Mouse (Mus musculus): ENCODE data around the gene Gast. TPM values are rescaled to one million over a fixed set of nuclear protein-coding genes. Genes with fewer than 3 reads are reported as not detected.
A peak's percentile ranks its signal among the peaks of the same experiment; 100 is the strongest.
"Not testable (repeated sequence)": the region's sequence is repeated elsewhere in the genome, so short reads cannot be mapped to it uniquely, and the experiment has no call there.

The Gast gene
- polyA plus RNA-seq, 1 experiment from 2014 or later, result 0.50 TPM

DNA sequence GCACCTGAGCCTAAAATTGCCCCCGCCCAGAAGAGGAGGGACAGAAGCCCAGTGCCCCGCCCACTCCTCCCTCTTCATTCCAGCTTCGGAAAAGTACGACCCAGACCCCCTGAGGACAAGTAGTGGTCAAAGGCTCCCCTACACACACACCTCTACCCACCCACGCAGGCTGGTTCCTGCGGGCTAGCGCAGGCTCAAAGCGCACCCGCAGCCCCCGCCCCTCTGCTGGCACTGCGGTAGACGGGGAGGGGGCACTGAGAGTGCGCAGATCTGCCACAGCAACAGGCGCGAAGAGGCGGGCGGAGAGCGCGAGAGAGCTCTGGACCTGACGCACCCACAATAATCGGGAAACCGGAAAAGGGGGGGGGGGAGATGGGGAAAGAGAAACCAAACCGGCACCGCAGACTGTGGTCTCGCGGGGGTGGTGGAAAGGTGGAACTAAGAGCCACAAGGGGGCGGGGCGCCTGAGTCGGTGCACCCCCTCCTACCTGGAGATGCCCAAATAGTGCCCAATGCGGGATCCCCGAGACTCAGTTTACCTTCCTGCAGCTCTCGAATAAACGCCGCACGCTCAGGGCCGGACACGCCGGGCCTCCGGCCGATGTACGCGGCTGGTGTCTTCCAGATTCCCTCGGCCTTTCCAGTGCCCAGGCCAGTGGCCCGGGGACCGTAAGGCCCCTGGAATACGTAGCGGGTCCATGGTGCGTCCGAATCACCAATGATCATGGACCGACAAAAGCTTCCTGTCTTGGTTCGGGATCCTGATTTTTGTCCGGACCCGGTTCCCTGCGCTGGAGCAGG, 21.1 kb downstream of the Gast start:
- Histone ChIP-seq H3K36me3 (replicated peaks; ENCODE audit: control insufficient read depth, insufficient read depth) (peaks cover 6% of the 10 kb centered on the region; the same call in 1 of the 2 replicates), H3K4me3 (replicated peaks; ENCODE audit: low read length) (peak overlapping the region; percentile 71), H3K9ac (peak overlapping the region; percentile 69), H3K4me1 (replicated peaks; ENCODE audit: control insufficient read depth, insufficient read depth, low read length) (peaks cover 18% of the 10 kb centered on the region), H3K9me3 (ENCODE audit: control insufficient read depth, low read length) (no peaks in the 10 kb centered on the region), H3K4me2 (replicated peaks) (peak overlapping the region; percentile 97), H3K27ac (peak overlapping the region; percentile 58), H3K27me3 (ENCODE audit: control insufficient read depth, insufficient read depth, low read length) (peaks cover 3% of the 10 kb centered on the region; the same call in 1 of the 2 replicates)
- DNase-seq (ENCODE audit: low spot score), result peak; percentile 57
- WGBS, result under 1% methylated on average over 53 of the region's 54 CpGs
- peak; percentile 46; the same call in 1 of the 2 replicates for ATAC-seq (ENCODE audit: low FRiP score)

DNA sequence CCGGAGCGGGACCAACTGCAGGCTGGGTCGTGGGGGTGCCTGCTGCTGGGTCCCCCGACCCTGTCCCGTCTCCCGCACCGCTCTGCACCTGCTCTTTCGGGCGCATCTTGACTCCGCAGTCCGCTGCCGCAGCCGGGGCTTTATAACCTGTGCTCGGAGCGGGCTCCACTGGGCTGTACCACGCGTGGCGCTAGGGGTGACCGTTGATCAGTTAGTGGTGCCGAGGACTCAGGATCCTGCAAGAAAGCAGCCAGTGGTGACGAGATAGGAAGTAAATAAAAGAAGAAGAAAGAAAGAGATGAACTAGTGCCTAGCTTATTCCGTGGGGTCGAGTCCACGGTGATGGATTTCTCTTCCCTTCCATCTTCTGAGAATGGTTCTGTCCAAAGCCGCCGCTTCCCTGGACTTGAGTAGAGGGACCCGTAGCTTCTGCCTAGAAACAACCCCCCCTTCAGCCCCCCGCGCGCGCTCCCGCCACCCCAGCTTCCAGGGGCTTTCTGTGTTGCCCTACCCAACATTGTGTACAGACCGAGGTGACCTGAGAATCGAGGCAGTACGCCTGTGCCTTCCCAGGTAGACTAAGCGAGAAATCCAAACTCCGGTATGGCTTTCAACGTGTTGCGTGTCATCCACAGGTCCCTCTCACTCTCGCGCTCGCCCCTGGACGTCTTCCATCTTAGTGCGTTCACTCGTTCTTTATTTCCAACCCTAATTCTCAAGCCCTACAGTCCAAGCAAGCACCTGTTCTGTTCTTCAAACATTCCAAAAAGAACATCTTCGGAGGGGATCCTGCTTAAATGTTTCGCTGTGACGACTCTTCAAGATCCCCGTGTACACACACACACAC, 22.0 kb downstream of the Gast start, which contains the start of gene Hap1:
TSS of gene Hap1 (minus strand) at position 157 of the 847 bp plus-strand sequence.
- H3K27me3 ChIP-seq (ENCODE audit: control insufficient read depth, insufficient read depth, low read length), result peaks cover 3% of the 10 kb centered on the region; the same call in 1 of the 2 replicates
- peak within 1 kb of the TSS; percentile 69 for H3K9ac ChIP-seq
- H3K4me1 ChIP-seq (replicated peaks; ENCODE audit: control insufficient read depth, insufficient read depth, low read length), result peaks cover 18% of the 10 kb centered on the region
- ATAC-seq (ENCODE audit: low FRiP score) (peak; percentile 77), DNase-seq (ENCODE audit: low spot score) (peak; percentile 83)
- H3K9me3 ChIP-seq (ENCODE audit: control insufficient read depth, low read length), result no peaks in the 10 kb centered on the region
- H3K27ac ChIP-seq, result peak within 1 kb of the TSS; percentile 58
- H3K36me3 ChIP-seq (replicated peaks; ENCODE audit: control insufficient read depth, insufficient read depth), result peaks cover 4% of the 10 kb centered on the region; the same call in 1 of the 2 replicates
- peak within 1 kb of the TSS; percentile 71 for H3K4me3 ChIP-seq (replicated peaks; ENCODE audit: low read length)
- WGBS, result 1% methylated on average over 49 of the region's 49 CpGs
- peak within 1 kb of the TSS; percentile 97 for H3K4me2 ChIP-seq (replicated peaks)

DNA sequence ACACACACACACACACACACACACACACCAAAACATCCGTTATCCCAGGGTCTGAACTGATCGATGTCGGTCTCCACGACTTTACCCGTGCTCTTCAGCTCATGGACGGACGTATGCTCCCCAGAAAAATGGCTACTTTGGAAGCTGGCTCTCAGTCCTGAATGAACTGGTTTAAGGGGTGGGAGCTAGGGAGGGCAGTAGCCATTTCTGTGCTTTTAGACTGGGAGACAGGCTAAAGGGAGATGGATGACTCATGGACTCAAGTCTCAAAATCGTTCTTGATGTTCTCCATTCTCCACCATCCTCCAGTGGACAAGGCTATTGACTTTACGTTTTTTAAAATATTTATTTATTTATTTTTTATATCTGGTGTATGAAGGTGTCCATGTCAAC, 22.6 kb downstream of the Gast start:
- ATAC-seq (ENCODE audit: low FRiP score) (no peak), DNase-seq (ENCODE audit: low spot score) (peak; percentile 30)
- peak overlapping the region; percentile 97 for H3K4me2 ChIP-seq (replicated peaks)
- no peaks in the 10 kb centered on the region for H3K9me3 ChIP-seq (ENCODE audit: control insufficient read depth, low read length)
- WGBS, result 16% methylated on average over 9 of the region's 9 CpGs
- no peaks in the 10 kb centered on the region; the same call in 1 of the 2 replicates for H3K36me3 ChIP-seq (replicated peaks; ENCODE audit: control insufficient read depth, insufficient read depth)
- H3K4me3 ChIP-seq (replicated peaks; ENCODE audit: low read length), result peak overlapping the region; percentile 71
- H3K9ac ChIP-seq, result peak overlapping the region; percentile 69; the same call in 1 of the 2 replicates
- peaks cover 3% of the 10 kb centered on the region; the same call in 1 of the 2 replicates for H3K27me3 ChIP-seq (ENCODE audit: control insufficient read depth, insufficient read depth, low read length)
- no peak overlapping the region for H3K27ac ChIP-seq
- peaks cover 18% of the 10 kb centered on the region for H3K4me1 ChIP-seq (replicated peaks; ENCODE audit: control insufficient read depth, insufficient read depth, low read length)

DNA sequence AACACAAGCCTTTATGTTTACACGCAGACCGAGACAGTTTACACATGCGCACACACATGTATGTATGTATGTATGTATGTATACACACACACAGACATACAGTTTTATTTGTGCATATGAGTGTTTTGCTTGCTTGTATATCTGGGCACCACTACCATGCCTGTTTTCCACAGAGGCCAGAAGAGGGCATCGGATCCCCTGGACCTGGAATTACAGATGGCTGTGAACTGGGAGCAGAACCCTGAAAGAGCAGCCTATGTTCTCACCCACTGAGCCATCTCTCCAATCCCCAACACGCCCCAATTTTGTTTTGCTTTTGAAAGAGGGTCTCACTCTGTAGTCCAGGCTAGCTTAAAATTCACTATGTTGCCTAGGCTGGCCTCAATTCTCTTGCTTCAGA, 23.2 kb downstream of the Gast start:
- Histone ChIP-seq H3K27me3 (ENCODE audit: control insufficient read depth, insufficient read depth, low read length) (peaks cover 3% of the 10 kb centered on the region; the same call in 1 of the 2 replicates), H3K27ac (no peak overlapping the region), H3K4me2 (replicated peaks) (no peak overlapping the region), H3K36me3 (replicated peaks; ENCODE audit: control insufficient read depth, insufficient read depth) (no peaks in the 10 kb centered on the region; the same call in 1 of the 2 replicates), H3K9me3 (ENCODE audit: control insufficient read depth, low read length) (no peaks in the 10 kb centered on the region), H3K4me3 (replicated peaks; ENCODE audit: low read length) (no peak overlapping the region), H3K9ac (no peak overlapping the region), H3K4me1 (replicated peaks; ENCODE audit: control insufficient read depth, insufficient read depth, low read length) (peaks cover 15% of the 10 kb centered on the region)
- ATAC-seq (ENCODE audit: low FRiP score) (no peak), DNase-seq (ENCODE audit: low spot score) (no peak)
- WGBS, result 56% methylated on average over 5 of the region's 5 CpGs

DNA sequence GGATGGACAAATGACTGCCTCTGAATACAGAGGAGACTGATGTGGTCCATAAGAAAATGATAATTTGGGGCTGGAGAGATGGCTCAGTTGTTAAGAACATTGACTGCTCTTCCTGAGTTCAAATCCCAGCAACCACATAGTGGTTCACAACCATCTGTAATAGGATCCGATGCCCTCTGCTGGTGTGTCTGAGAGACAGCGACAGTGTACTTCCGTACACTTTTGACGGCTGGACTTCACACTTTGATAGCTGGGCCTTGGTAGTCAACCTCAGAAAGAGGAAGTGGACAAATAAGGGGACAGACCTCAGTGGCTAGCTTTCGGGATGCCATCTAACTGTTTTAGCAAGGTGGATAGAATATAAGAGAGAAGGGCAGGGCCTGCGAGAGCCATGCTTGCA, 26.0 kb downstream of the Gast start:
- Histone ChIP-seq H3K9ac (no peak overlapping the region), H3K4me2 (replicated peaks) (no peak overlapping the region), H3K4me1 (replicated peaks; ENCODE audit: control insufficient read depth, insufficient read depth, low read length) (peaks cover 3% of the 10 kb centered on the region; the same call in 1 of the 2 replicates), H3K27ac (no peak overlapping the region), H3K27me3 (ENCODE audit: control insufficient read depth, insufficient read depth, low read length) (peaks cover 3% of the 10 kb centered on the region; the same call in 1 of the 2 replicates), H3K36me3 (replicated peaks; ENCODE audit: control insufficient read depth, insufficient read depth) (no peaks in the 10 kb centered on the region), H3K9me3 (ENCODE audit: control insufficient read depth, low read length) (no peaks in the 10 kb centered on the region), H3K4me3 (replicated peaks; ENCODE audit: low read length) (no peak overlapping the region)
- DNase-seq (ENCODE audit: low spot score), result no peak
- ATAC-seq (ENCODE audit: low FRiP score), result no peak
- 79% methylated on average over 6 of the region's 6 CpGs for WGBS

DNA sequence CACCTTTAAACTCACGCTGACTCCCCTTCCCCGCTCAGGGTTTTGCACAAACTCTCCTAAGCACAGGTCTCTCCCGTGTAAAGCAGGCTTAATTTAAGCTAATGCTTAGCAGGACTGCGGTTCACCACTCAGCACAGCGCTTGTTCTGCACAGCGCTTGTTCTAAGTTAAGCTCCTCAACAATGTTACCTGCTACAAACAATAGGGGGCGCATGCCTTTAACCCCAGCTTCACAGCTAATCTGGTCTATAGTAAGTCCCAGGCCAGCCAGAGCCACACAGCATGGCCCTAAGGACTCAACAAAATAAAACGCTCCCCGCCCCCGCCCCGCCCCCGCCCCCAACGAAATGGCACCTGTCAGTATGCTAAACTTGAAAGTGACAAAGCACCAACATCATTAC, 26.9 kb downstream of the Gast start:
- ATAC-seq (ENCODE audit: low FRiP score), result not testable (repeated sequence)

DNA sequence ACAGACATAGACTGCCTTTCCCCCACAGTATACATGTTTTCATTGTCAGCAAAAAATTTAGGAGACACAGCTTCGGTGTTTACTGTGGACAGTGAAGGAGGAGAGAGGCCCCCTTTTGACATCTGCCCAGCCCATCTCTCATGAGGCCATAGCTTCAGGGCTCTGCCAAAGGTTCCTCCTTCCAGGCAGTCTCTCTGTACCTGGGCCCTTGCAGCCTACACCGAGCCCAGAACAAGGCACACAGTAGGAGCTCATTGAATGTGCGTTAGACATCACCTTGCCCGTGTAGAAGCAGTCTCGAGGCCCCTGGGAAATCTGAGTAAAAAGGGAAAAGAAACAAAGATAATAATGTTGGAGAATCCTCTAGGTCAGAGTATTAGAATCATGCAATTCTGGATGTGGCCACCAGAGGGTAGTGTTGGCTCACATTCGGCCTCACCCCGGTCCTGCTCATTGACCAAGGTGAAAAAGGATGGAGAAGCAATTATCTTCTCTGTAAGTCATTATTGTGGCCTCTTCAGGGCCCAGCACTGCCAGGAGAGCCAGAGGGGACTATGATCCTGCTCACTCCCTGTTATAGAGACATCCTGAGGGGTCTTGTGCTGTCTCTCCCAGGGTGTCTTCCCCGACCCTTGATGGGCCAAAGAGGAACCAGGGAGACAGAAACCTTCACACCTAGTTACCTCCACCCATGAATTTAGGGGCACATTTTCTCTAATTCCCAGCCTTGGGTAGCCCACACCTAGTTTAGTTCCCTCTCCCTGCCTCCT, 28.2 kb downstream of the Gast start:
- ATAC-seq (ENCODE audit: low FRiP score), result peak; percentile 75; the same call in 1 of the 2 replicates
- Histone ChIP-seq H3K27ac (no peak overlapping the region), H3K9me3 (ENCODE audit: control insufficient read depth, low read length) (no peaks in the 10 kb centered on the region), H3K36me3 (replicated peaks; ENCODE audit: control insufficient read depth, insufficient read depth) (no peaks in the 10 kb centered on the region), H3K9ac (no peak overlapping the region), H3K27me3 (ENCODE audit: control insufficient read depth, insufficient read depth, low read length) (peaks cover 3% of the 10 kb centered on the region; the same call in 1 of the 2 replicates), H3K4me1 (replicated peaks; ENCODE audit: control insufficient read depth, insufficient read depth, low read length) (no peaks in the 10 kb centered on the region), H3K4me2 (replicated peaks) (no peak overlapping the region), H3K4me3 (replicated peaks; ENCODE audit: low read length) (no peak overlapping the region)
- DNase-seq (ENCODE audit: low spot score), result peak; percentile 90
- WGBS, result 11% methylated on average over 8 of the region's 8 CpGs

More for the DNA sequence above, 26.9 kb downstream of the Gast start:
- H3K4me3 ChIP-seq (replicated peaks; ENCODE audit: low read length); H3K27me3 ChIP-seq (ENCODE audit: control insufficient read depth, insufficient read depth, low read length); H3K36me3 ChIP-seq (replicated peaks; ENCODE audit: control insufficient read depth, insufficient read depth); H3K4me2 ChIP-seq (replicated peaks); H3K4me1 ChIP-seq (replicated peaks; ENCODE audit: control insufficient read depth, insufficient read depth, low read length); H3K9ac ChIP-seq; H3K9me3 ChIP-seq (ENCODE audit: control insufficient read depth, low read length); DNase-seq (ENCODE audit: low spot score); H3K27ac ChIP-seq: not testable (repeated sequence)
- WGBS, result no CpG with 5 or more reads among the region's 13 CpGs

DNA sequence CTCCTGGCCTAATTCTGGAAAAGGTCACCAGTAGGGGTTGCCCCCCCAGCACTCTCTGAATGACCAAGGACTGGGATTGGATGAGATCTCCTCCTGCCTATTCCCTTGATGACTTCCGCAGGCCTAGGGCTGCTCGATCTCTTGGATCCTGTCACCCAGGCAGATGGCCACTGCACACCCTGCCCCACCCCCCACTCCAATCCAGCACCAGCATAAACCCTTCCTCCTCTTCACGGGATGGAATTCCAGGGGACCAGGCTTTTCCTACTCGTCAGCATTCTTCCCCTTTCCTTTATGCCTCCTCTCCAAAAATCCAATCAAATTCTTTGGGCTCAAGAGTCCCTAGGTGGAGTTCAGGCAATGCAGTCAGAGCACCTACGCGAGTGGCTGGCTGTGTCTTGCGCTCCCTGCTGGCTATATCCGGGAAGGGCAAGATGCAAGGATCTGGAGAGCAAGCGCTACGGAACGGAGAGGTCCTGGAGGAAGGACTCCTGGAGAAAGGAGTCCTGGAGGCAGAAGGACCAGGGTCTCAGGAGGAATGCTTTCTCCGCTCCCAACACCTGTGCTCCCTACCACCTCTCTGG, 28.9 kb downstream of the Gast start:
- DNase-seq (ENCODE audit: low spot score), result peak; percentile 64
- Histone ChIP-seq H3K4me1 (replicated peaks; ENCODE audit: control insufficient read depth, insufficient read depth, low read length) (no peaks in the 10 kb centered on the region), H3K27ac (no peak overlapping the region), H3K9ac (no peak overlapping the region), H3K27me3 (ENCODE audit: control insufficient read depth, insufficient read depth, low read length) (peaks cover 3% of the 10 kb centered on the region; the same call in 1 of the 2 replicates), H3K9me3 (ENCODE audit: control insufficient read depth, low read length) (no peaks in the 10 kb centered on the region), H3K4me2 (replicated peaks) (no peak overlapping the region), H3K36me3 (replicated peaks; ENCODE audit: control insufficient read depth, insufficient read depth) (no peaks in the 10 kb centered on the region), H3K4me3 (replicated peaks; ENCODE audit: low read length) (no peak overlapping the region)
- 20% methylated on average over 12 of the region's 12 CpGs for WGBS
- ATAC-seq (ENCODE audit: low FRiP score), result peak; percentile 41; the same call in 1 of the 2 replicates
